Mouse (Mus musculus) heart, postnatal 0 days (tissue): ENCODE data around the gene Vsnl1.

Experiments
- CTCF ChIP-seq: IDR thresholded peaks from 2 replicates; pipeline ENCODE4 v1.5.1; 2016; ENCODE audit warnings: antibody characterized with exemption, control low read depth, low read depth
- EP300 ChIP-seq: IDR thresholded peaks from 2 replicates; pipeline ENCODE4 v1.6.1; 2016; ENCODE audit warnings: antibody characterized with exemption, low read depth

GRCm38 (mm10) chr12:11389141-11389540 lies 47.3 kb downstream of the Vsnl1 start:
- TF ChIP-seq CTCF, result no peak
- no peak for TF ChIP-seq EP300
